Mouse (Mus musculus) kidney, adult 9 months (tissue): Measurements from ENCODE around the gene Fam107b.
A peak's percentile ranks its signal among the peaks of the same experiment; 100 is the strongest.
"Not testable (repeated sequence)": the region's sequence is repeated elsewhere in the genome, so short reads cannot be mapped to it uniquely, and the experiment has no call there.

Experiments
- DNase-seq: peaks from one replicate; pipeline ENCODE4 v3.0.0; 2022

Gene Fam107b

GRCm38 (mm10) chr2:3713212-3713681, 143.0 kb downstream of the Fam107b start:
- peak; percentile 100 for DNase-seq

GRCm38 (mm10) chr2:3713682-3714361, 143.5 kb downstream of the Fam107b start:
- peak; percentile 58 for DNase-seq

DNA sequence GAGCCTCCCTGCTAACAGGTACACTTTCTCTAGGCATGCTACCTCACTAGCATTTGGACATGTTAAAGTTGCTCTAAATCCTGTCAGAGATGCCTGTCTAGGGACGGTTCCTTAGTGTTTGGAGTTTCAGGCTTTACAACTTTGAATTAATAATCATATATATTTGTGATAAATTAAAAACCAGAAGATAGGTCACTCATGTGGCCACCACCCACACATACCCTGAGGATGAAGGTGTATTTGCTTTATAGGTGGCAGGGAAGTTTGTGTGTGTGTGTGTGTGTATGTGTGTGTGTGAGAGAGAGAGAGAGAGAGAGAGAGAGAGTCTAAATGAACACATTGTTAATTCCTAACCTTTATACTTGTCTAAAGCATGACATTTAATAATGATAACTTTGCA, 144.2 kb downstream of the Fam107b start:
- no peak for DNase-seq

- no peak for DNase-seq
Measured at GRCm38 (mm10) chr2:3715424-3715823, 145.1 kb downstream of the Fam107b start.

DNA sequence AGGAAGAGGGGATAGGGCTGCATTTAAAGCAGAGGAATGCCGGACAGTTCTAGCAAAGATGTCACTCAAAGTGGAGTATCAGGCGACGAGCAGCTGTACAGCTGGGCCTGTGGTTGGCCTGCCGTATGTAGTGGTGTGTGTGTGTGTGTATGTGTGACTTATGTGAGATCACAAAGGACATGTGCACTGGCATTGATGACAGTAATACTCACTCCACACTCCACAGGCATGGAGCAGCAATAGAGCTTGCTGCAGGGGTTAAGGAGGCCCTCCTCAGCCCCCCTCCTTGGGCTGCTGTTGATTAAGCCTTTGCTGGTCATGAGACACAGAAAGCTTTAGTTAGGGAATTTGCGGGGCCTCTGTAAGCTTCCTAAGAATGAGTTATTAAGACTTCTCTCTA, 147.0 kb downstream of the Fam107b start:
- no peak for DNase-seq

DNA sequence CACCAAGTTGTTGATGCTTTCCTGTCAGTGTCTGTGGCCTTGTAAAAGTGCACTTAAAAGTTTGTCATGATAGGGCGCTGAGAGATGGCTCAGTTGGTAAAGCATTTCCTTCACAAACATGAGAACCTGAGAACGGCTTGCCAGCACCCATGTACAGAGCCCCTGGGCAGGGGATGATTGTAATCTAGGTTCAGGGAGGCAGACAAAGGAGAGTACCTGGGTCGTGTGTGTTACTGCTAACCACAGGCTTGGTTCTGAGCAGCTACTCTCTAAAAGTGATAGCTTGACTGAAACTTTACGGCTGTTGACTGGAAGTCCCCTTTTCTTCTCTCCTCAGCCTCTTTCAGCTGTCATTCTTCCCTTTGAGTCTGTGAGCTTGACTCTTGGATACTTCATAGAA, 147.6 kb downstream of the Fam107b start:
- DNase-seq = no peak

GRCm38 (mm10) chr2:3719436-3720121, 149.3 kb downstream of the Fam107b start:
- DNase-seq = not testable (repeated sequence)

DNA sequence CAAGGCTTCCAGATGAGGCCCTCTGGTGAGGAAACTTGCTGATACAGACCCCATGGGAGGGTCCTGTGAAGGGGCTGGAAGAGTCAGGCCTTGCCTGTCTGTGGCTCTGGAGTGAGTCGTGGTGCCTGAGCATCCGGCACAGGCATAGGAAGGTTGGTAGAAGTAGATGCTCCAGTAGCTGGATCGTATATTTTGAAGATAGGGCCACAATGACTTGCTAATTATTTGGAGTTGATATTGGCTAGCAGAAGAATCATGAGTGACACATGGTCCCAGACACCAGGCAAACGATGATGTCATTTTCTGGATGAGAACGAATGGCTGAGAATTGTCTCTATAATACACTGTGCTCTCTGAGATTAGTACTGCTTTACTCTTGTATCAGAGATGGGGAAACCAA, 150.8 kb downstream of the Fam107b start:
- DNase-seq = no peak

DNA sequence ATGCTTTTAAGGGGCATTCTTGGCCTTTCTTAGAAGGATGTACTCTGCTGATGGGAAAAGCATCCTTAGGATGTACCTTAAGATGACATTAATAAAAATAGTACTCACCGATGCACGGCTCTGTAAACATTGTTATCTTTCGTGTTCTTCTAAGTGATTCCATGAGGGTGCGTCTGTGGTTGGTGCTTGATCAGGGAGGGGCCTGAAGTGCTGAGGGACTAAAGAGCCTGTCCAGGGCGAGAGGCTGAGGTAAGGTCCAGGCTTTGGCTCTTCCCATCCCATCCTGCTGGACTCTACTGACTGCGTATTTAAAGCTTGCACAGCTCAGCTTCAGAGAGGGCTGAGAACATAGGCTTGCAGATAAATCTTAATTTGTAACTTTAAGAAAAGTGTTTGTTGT, 151.7 kb downstream of the Fam107b start:
- DNase-seq = no peak

- no peak for DNase-seq
Measured at GRCm38 (mm10) chr2:3723391-3724106, 153.3 kb downstream of the Fam107b start.

DNA sequence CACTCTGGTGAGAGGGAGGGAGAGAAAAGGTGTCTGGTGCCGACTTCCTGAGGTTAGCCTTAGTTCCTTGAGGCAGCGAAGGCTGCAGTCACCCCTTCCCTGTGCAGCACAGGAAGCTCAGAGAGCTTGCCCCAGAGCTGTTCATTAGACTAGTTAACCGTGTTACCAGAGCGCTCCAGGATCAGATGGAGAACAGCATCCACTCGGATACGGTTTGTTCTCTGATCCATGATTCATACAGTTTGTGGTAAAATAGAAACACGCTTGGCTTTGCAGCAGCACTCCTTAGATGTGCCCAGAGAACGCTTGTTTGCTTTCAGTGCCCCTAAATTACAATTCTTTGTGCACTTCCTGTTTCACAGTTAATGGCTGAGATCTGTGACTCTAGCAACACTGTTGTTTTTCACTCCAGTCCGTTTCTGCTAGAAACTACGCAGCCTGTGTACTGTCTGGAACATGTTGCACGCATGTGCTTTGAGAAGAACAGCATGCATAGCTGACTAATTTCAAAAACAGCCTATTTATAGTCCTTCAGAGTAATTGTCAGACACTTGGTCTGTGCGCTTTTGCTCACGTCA, 156.3 kb downstream of the Fam107b start:
- no peak for DNase-seq

- no peak for DNase-seq
Measured at GRCm38 (mm10) chr2:3727225-3727930, 157.1 kb downstream of the Fam107b start.

DNA sequence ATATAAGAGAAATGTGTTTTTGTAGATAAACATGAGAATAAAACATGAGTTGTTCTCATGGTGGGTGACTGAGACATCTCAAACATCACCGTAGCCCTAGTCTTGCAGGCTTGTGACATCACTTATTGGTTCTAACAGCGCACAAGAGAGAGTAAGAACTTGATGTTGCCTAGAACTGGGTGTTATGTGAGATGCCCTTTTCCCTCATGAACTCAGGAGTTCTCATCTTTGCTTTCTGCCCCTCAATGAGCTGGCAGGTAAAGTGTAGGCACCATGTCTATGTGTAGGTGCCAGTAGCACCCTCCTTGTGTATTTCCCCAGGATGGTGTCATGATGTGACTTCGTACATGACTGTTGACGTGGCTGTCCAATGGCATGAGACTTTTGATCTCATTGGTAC, 157.8 kb downstream of the Fam107b start:
- no peak for DNase-seq

DNA sequence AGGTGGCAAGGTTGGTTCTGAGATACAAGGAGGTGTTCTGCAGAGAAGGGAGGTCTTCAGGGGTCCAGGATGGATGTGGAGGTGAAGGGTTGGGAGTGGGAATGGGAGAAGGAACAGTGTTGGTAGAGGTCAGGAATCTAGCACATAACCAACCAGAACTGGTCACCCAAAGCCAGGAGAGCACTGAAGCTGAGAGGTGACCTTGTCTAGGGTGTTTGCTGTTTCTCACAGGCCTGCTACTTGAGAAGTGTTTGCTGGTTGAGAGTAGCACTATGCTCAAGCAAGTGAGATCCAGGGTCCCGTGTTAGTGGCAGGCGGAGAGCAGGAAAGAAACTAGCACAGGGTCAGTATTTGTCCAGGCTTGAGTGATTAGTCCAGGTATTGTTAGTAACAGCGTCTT, 159.3 kb downstream of the Fam107b start:
- peak; percentile 64 for DNase-seq

- no peak for DNase-seq
Measured at GRCm38 (mm10) chr2:3730744-3731143, 160.5 kb downstream of the Fam107b start.

DNA sequence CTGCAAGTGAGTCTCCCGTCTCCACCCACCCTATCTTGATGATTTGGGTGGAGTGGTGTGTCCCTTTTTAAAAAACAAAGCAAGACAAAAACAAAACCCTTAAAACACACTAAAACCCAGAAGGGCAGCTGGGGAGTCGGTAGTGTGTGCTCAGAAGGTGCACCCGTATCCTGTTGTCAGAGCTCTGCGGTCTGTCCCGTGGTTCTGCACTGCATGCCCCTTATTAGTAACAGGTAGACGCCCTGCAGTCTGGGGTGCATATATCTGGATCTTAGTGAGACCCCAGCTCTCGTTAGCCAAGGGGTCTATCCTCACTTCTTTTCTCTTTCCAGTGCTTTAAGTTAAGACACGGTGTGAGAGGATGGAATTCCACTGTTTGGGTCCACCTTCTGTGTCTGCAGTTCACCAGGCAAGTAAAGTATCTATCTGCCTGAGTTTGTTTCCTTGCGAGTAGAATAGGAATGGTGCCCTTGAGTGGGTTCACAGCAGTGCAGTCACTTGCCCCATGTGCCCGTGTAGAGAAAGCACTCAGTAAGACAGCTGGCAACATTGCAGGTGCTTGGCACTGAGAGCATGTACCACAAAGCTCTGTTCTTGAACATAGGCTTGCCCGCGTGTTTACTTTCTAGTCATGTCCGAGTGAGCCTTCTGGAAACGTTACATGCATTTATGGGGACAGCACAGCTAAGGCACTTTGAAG, 161.2 kb downstream of the Fam107b start:
- no peak for DNase-seq

- no peak for DNase-seq
Measured at GRCm38 (mm10) chr2:3737917-3738694, 167.8 kb downstream of the Fam107b start.

GRCm38 (mm10) chr2:3738734-3739133, 168.4 kb downstream of the Fam107b start:
- no peak for DNase-seq

DNA sequence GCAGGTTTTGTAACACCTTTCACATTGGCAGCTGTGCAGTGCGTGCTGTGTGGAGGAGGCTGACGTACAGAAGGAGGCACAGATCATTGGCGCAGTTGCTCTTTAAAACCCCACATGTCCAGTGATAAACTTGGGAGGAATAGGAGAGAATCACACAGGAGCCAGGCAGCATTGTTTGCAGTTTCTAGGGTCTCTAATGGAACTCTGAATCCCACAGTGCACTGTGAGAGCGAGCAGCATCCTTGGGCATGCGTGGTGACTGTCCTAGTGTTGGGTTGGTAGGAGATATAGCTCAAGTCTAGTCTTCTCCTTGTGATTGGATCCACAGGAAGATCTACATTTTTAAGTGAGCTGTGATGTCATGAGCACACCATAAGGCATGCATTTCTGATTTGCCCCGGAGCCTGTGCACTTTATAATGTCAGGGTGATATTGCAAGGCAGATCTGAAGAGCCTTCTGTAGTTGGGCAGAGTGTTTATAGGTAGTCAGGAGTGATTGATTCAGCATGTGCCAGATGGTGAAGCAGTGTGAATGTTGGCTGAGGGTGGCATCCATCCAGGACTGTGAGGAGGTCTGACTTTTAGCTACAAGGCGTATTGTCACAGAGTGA, 169.2 kb downstream of the Fam107b start:
- DNase-seq = no peak

DNA sequence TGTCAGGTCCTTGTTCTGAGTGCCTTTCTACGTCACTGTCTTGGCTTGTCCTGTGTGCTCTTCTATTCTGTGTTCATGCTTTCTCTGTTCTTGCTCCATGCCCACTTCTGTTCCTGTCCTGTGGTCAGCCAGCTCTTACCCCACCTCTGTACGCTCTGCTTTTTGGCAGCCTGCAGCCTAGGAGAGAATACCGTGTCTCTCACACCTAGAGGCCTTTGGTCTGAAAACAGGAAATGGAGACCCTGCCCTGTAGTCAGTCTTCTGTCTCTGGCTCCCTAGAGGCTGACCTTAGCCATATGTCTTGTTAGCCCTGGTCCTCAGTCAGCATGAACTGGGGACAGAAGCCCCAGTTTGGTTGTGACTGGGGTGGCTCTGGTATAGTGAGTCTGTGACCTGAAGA, 170.0 kb downstream of the Fam107b start:
- DNase-seq = no peak

DNA sequence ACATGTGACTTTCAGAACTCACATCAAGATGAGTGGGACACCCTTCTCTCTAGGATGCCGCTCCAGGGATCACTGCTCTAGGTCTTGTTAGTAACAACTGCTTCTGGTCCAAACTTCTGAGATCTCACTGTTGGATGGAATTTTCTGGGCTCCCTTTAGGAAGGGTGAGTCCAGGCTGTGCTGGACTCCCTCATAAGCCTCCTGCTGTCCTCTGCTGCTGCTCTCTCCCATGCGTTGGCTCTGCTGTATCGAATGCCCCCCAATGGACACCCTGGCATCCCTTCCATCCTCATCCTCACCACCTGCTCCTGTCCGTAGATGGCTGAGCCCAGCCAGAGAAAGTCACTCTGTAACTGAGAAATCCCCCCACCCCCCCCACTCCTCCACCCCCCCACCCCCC, 170.4 kb downstream of the Fam107b start:
- no peak for DNase-seq
